Mouse (Mus musculus): ENCODE results near the gene Tbc1d22b. TPM values are rescaled to one million over a fixed set of nuclear protein-coding genes. Genes with fewer than 3 reads are reported as not detected.
"Not testable (repeated sequence)": the region's sequence is repeated elsewhere in the genome, so short reads cannot be mapped to it uniquely, and the experiment has no call there.

The Tbc1d22b gene
- 10 to 100 TPM; 43.2 to 45.2 TPM for total RNA-seq (2021)

- intact Hi-C loops (cut with DNase I) = no loop called here
Observed at GRCm38 (mm10) chr17:29549543-29550428, at the start of gene Tbc1d22b, which contains the start of gene Gm17657. Gene Tbc1d22b (plus strand): TSS chr17:29549785. Gene Gm17657 (minus strand): TSS chr17:29549638.

GRCm38 (mm10) chr17:29500243-29500740 lies 49.3 kb upstream of the Tbc1d22b start:
- DNase-seq (ENCODE audit: low spot score in 2 of 2) = no peak
- intact Hi-C loops (cut with DNase I) = no loop called here

More at GRCm38 (mm10) chr17:29549543-29550428, at the start of gene Tbc1d22b, which contains the start of gene Gm17657:
- peak; percentile 92 to 93 for DNase-seq (ENCODE audit: low spot score in 2 of 2)

GRCm38 (mm10) chr17:29500802-29501469 lies 48.6 kb upstream of the Tbc1d22b start:
- no peak for DNase-seq (ENCODE audit: low spot score in 2 of 2)
- intact Hi-C loops (cut with DNase I) = no loop called here

- intact Hi-C loops (cut with DNase I) = no loop called here
- DNase-seq (ENCODE audit: low spot score in 2 of 2) = no peak
Observed at GRCm38 (mm10) chr17:29502005-29502668, 47.4 kb upstream of the Tbc1d22b start.

GRCm38 (mm10) chr17:29502669-29503665 lies 46.6 kb upstream of the Tbc1d22b start:
- intact Hi-C loops (cut with DNase I) = no loop called here
- no peak for DNase-seq (ENCODE audit: low spot score in 2 of 2)

- no peak for DNase-seq (ENCODE audit: low spot score in 2 of 2)
- intact Hi-C loops (cut with DNase I) = no loop called here
Observed at GRCm38 (mm10) chr17:29503700-29504099, 45.9 kb upstream of the Tbc1d22b start.

GRCm38 (mm10) chr17:29508927-29509608 lies 40.5 kb upstream of the Tbc1d22b start:
- intact Hi-C loops (cut with DNase I) = no loop called here
- DNase-seq (ENCODE audit: low spot score in 2 of 2) = no peak

- DNase-seq (ENCODE audit: low spot score in 2 of 2) = no peak
- intact Hi-C loops (cut with DNase I) = loop anchor here (5.0 kb wide), 2 partner anchors 128 to 243 kb away; partner anchors contain the start of gene BC004004
Observed at GRCm38 (mm10) chr17:29510691-29511090, 38.9 kb upstream of the Tbc1d22b start.

GRCm38 (mm10) chr17:29513044-29513730 lies 36.4 kb upstream of the Tbc1d22b start:
- DNase-seq (ENCODE audit: low spot score in 2 of 2) = no peak
- intact Hi-C loops (cut with DNase I) = loop anchor here (5.0 kb wide), 2 partner anchors 131 to 246 kb away; partner anchors contain the start of gene BC004004

- peak; percentile 76 to 84 for DNase-seq (ENCODE audit: low spot score in 2 of 2)
- intact Hi-C loops (cut with DNase I) = loop anchor here (1.0 to 5.0 kb wide), 3 partner anchors 117 to 247 kb away; partner anchors contain the start of gene BC004004
Observed at GRCm38 (mm10) chr17:29514435-29514834, 35.1 kb upstream of the Tbc1d22b start.

GRCm38 (mm10) chr17:29518665-29519064 lies 30.9 kb upstream of the Tbc1d22b start:
- DNase-seq (ENCODE audit: low spot score in 2 of 2); intact Hi-C loops (cut with DNase I): not testable (repeated sequence)

GRCm38 (mm10) chr17:29519731-29520130 lies 29.9 kb upstream of the Tbc1d22b start:
- intact Hi-C loops (cut with DNase I) = no loop called here
- no peak for DNase-seq (ENCODE audit: low spot score in 2 of 2)

- DNase-seq (ENCODE audit: low spot score in 2 of 2) = no peak
- intact Hi-C loops (cut with DNase I) = no loop called here
Observed at GRCm38 (mm10) chr17:29525613-29526012, 24.0 kb upstream of the Tbc1d22b start.

- DNase-seq (ENCODE audit: low spot score in 2 of 2) = no peak
- intact Hi-C loops (cut with DNase I) = no loop called here
Observed at GRCm38 (mm10) chr17:29528568-29529187, 20.9 kb upstream of the Tbc1d22b start.

GRCm38 (mm10) chr17:29530508-29530907 lies 19.1 kb upstream of the Tbc1d22b start:
- intact Hi-C loops (cut with DNase I) = no loop called here
- DNase-seq (ENCODE audit: low spot score in 2 of 2) = no peak

GRCm38 (mm10) chr17:29531278-29531677 lies 18.3 kb upstream of the Tbc1d22b start:
- no peak for DNase-seq (ENCODE audit: low spot score in 2 of 2)
- intact Hi-C loops (cut with DNase I) = no loop called here
